Mouse (Mus musculus): ENCODE results near the gene Zfp354a.

DNA sequence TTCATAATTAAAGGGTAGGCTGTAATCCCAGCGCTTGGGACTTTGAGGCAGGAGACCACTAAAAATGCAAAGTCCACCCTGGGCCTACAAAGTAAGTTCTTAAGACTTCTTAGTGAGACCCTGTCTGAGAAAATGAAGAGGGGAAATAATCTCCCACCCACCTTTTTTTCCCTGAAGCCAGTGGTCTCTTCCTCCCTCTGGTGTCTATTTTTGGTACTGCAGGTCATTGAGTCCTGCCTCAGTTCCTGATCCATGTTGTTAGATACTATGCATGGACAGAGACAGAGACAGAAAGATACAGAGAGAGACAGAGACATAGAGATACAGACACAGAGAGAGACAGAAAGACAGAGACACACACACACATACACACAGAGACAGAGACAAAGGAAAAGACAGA lies 26.2 kb upstream of the Zfp354a start:
- TF ChIP-seq CTCF (IDR thresholded peaks at IDR 0.05; ENCODE audit: insufficient read depth, low read depth, low read length) = no peak
- no peak for TF ChIP-seq POLR2A (IDR thresholded peaks at IDR 0.05; ENCODE audit: insufficient read depth, low read depth, low read length)
